In the genomic region with DNA sequence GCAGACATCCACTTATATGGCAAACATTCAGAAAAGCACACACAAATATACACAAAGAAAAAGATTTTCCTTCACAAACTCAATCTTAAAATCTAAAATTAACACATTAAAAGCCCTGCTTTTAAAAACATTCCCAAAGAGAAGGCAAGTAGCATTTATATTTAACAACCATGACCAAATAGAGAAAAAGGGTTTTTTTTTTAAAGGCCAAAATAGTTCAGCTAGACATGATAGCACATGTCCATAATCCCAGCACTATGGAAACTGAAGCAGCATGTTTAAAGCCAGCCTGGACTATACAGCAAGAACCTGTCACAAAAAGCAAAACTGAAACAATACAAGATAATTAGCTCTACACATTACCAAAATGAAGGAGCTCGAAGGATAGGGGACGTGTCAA, we compare ENCODE assay signal across 28 mouse cellular contexts.
"Had no signal": no experiment of that assay in that cellular context is flagged by ENCODE, and none has a peak within 500 bp of the region (broad histone marks: within the 10 kb centered on the region; RNA-seq: fewer than 3 reads in every experiment).

No protein-coding gene starts in this region.

- DNase-seq: left cerebral cortex, postnatal 4 days; liver, embryonic 13.5 days; lung, adult 18-20 months; lung, adult 2 months; lung, embryonic 14.5 days; lung, postnatal 10 days; lung, postnatal 14 days; lung, postnatal 36 days; lung, postnatal 4 days; midbrain, embryonic 14.5 days had no signal

- H3K36me3 ChIP-seq: liver, embryonic 13.5 days; lung, embryonic 15.5 days; midbrain, embryonic 15.5 days had no signal

- H3K9ac ChIP-seq: limb, embryonic 12.5 days; limb, embryonic 13.5 days; limb, embryonic 15.5 days; liver, embryonic 12.5 days; liver, embryonic 13.5 days; liver, embryonic 14.5 days; liver, embryonic 15.5 days; liver, postnatal 0 days; lung, embryonic 14.5 days; lung, embryonic 15.5 days; midbrain, embryonic 12.5 days; midbrain, embryonic 13.5 days; midbrain, embryonic 15.5 days had no signal

- H3K4me2 ChIP-seq: limb, embryonic 12.5 days; limb, embryonic 13.5 days; limb, embryonic 15.5 days; liver, embryonic 11.5 days; liver, embryonic 12.5 days; liver, embryonic 13.5 days; liver, embryonic 15.5 days; lung, embryonic 14.5 days; lung, embryonic 15.5 days; midbrain, embryonic 11.5 days; midbrain, embryonic 12.5 days; midbrain, embryonic 13.5 days; midbrain, embryonic 15.5 days had no signal

- H3K27me3 ChIP-seq: limb, embryonic 12.5 days; limb, embryonic 13.5 days; limb, embryonic 15.5 days; liver, embryonic 12.5 days; liver, embryonic 13.5 days; liver, embryonic 15.5 days; lung, embryonic 15.5 days; megakaryocyte, embryonic 14.5 days; midbrain, embryonic 12.5 days; midbrain, embryonic 13.5 days; midbrain, embryonic 15.5 days had no signal

- H3K9me3 ChIP-seq: limb, embryonic 10.5 days; limb, embryonic 12.5 days; limb, embryonic 13.5 days; limb, embryonic 15.5 days; liver, embryonic 12.5 days; liver, embryonic 13.5 days; liver, embryonic 15.5 days; lung, embryonic 15.5 days; megakaryocyte, embryonic 14.5 days; midbrain, embryonic 10.5 days; midbrain, embryonic 12.5 days; midbrain, embryonic 13.5 days; midbrain, embryonic 15.5 days had no signal

- H3K27ac ChIP-seq: limb, embryonic 10.5 days; limb, embryonic 12.5 days; limb, embryonic 13.5 days; limb, embryonic 15.5 days; liver, embryonic 12.5 days; liver, embryonic 13.5 days; liver, embryonic 14.5 days; liver, embryonic 15.5 days; lung, embryonic 15.5 days; macrophage; midbrain, embryonic 10.5 days; midbrain, embryonic 12.5 days; midbrain, embryonic 13.5 days; midbrain, embryonic 15.5 days had no signal

- H3K4me3 ChIP-seq: limb, embryonic 10.5 days; limb, embryonic 12.5 days; limb, embryonic 13.5 days; limb, embryonic 15.5 days; liver, embryonic 12.5 days; liver, embryonic 13.5 days; liver, embryonic 15.5 days; lung, embryonic 15.5 days; megakaryocyte, embryonic 14.5 days; midbrain, embryonic 10.5 days; midbrain, embryonic 12.5 days; midbrain, embryonic 13.5 days; midbrain, embryonic 15.5 days; myocyte had no signal

- H3K4me1 ChIP-seq: limb, embryonic 10.5 days; limb, embryonic 12.5 days; limb, embryonic 13.5 days; limb, embryonic 15.5 days; lung, embryonic 15.5 days; midbrain, embryonic 10.5 days; midbrain, embryonic 12.5 days; midbrain, embryonic 13.5 days; midbrain, embryonic 15.5 days had no signal
